Mouse (Mus musculus) heart, postnatal 10 days (tissue): Measurements from ENCODE around the gene Ranbp3. TPM values are rescaled to one million over a fixed set of nuclear protein-coding genes. Genes with fewer than 3 reads are reported as not detected.

Experiments
- DNase-seq, 2 experiments: peaks; one replicate each; pipeline ENCODE4 v3.0.0; 2021
- intact Hi-C: fragments of 180-260 bp; cut with DNase I; formaldehyde crosslinking; loops from one replicate; pipeline ENCODE4 v1.15.1; 2025
- total RNA-seq, 2 experiments: library from RNA; stranded (reverse); gene quantifications; 2 replicates each; pipeline ENCODE4 v1.2.3; 2021

Gene Ranbp3
- total RNA-seq, 2 experiments from 2014 or later: 48.1 to 52.9 TPM

GRCm38 (mm10) chr17:56717363-56718058 lies 44.4 kb downstream of the Ranbp3 start, which contains the start of the genes Ndufa11 and Vmac:
Gene Ndufa11, plus strand, starts transcription at chr17:56717767.
Gene Vmac, minus strand, starts transcription at chr17:56718022.
- DNase-seq: peak; percentile 97
- intact Hi-C loops: loop anchor here (2.0 kb wide), 1 partner anchor 41 kb away; no protein-coding TSS in a partner anchor

- intact Hi-C loops: no loop called here
- DNase-seq: no peak
Observed at GRCm38 (mm10) chr17:56722441-56722840, 49.3 kb downstream of the Ranbp3 start.

GRCm38 (mm10) chr17:56723419-56724161 lies 50.5 kb downstream of the Ranbp3 start:
- intact Hi-C loops: no loop called here
- DNase-seq: no peak

GRCm38 (mm10) chr17:56727029-56727649 lies 54.0 kb downstream of the Ranbp3 start:
- intact Hi-C loops: no loop called here
- no peak for DNase-seq

GRCm38 (mm10) chr17:56727659-56728058 lies 54.6 kb downstream of the Ranbp3 start:
- intact Hi-C loops: no loop called here
- no peak for DNase-seq

GRCm38 (mm10) chr17:56728117-56728516 lies 55.0 kb downstream of the Ranbp3 start:
- DNase-seq: peak; percentile 60 to 64
- intact Hi-C loops: no loop called here

GRCm38 (mm10) chr17:56729151-56729550 lies 56.1 kb downstream of the Ranbp3 start:
- peak; percentile 20 to 45 for DNase-seq
- intact Hi-C loops: no loop called here

GRCm38 (mm10) chr17:56729656-56730055 lies 56.6 kb downstream of the Ranbp3 start:
- DNase-seq: no peak
- intact Hi-C loops: no loop called here

- intact Hi-C loops: no loop called here
- no peak for DNase-seq
Observed at GRCm38 (mm10) chr17:56736534-56736933, 63.4 kb downstream of the Ranbp3 start.

GRCm38 (mm10) chr17:56738221-56738620 lies 65.1 kb downstream of the Ranbp3 start:
- no peak for DNase-seq
- intact Hi-C loops: no loop called here

- DNase-seq: peak; percentile 77 to 82
- intact Hi-C loops: no loop called here
Observed at GRCm38 (mm10) chr17:56740118-56740787, 67.2 kb downstream of the Ranbp3 start.

GRCm38 (mm10) chr17:56740788-56741160 lies 67.7 kb downstream of the Ranbp3 start:
- intact Hi-C loops: no loop called here
- no peak for DNase-seq

- intact Hi-C loops: no loop called here
- no peak for DNase-seq
Observed at GRCm38 (mm10) chr17:56744173-56744572, 71.1 kb downstream of the Ranbp3 start.

- peak; percentile 35 to 53 for DNase-seq
- intact Hi-C loops: no loop called here
Observed at GRCm38 (mm10) chr17:56751404-56752072, 78.4 kb downstream of the Ranbp3 start.

GRCm38 (mm10) chr17:56753452-56753851 lies 80.4 kb downstream of the Ranbp3 start:
- no peak for DNase-seq
- intact Hi-C loops: no loop called here

- no peak for DNase-seq
- intact Hi-C loops: loop anchor here (5.0 kb wide), 1 partner anchor 72 kb away; no protein-coding TSS in a partner anchor
Observed at GRCm38 (mm10) chr17:56754271-56755185, 81.4 kb downstream of the Ranbp3 start.

- intact Hi-C loops: loop anchor here (5.0 kb wide), 1 partner anchor 75 kb away; no protein-coding TSS in a partner anchor
- peak; percentile 47 to 59 for DNase-seq
Observed at GRCm38 (mm10) chr17:56756703-56757399, 83.8 kb downstream of the Ranbp3 start.

GRCm38 (mm10) chr17:56757416-56758123 lies 84.5 kb downstream of the Ranbp3 start, which contains the start of gene Nrtn:
Gene Nrtn, minus strand, starts transcription at chr17:56757530.
- peak; percentile 88 for DNase-seq
- intact Hi-C loops: loop anchor here (2.0 to 5.0 kb wide), 2 partner anchors 39 to 75 kb away; partner anchors contain the start of gene Vmac
